Mouse (Mus musculus) heart, embryonic 15.5 days (tissue): ENCODE measurements around the gene Hs3st1. TPM values are rescaled to one million over a fixed set of nuclear protein-coding genes. Genes with fewer than 3 reads are reported as not detected.

Experiments used
- ATAC-seq: fragments of 200-750 bp; cut with Nextera tagmentation; replicated peaks from 2 replicates; pipeline ENCODE4 v1.8.0; 2017; ENCODE audit warnings: low read depth, moderate TSS enrichment; ENCODE audit not compliant: insufficient number of reproducible peaks, insufficient read depth, low FRiP score
- H3K27ac ChIP-seq: fragments of 300-500 bp; sonication (generic); 2 replicates; pipeline ENCODE4 v1.5.1; 2015; ENCODE audit warnings: mild to moderate bottlenecking, inconsistent platforms
- H3K27me3 ChIP-seq: fragments of 300-500 bp; sonication (generic); 2 replicates; pipeline ENCODE4 v1.6.1; 2015; ENCODE audit warnings: inconsistent platforms
- H3K36me3 ChIP-seq: fragments of 300-500 bp; sonication (generic); 2 replicates; pipeline ENCODE4 v1.6.1; 2015; ENCODE audit warnings: mild to moderate bottlenecking, inconsistent platforms
- H3K4me1 ChIP-seq: fragments of 300-500 bp; sonication (generic); replicated peaks from 2 replicates; pipeline ENCODE4 v1.6.1; 2015; ENCODE audit warnings: inconsistent platforms
- H3K4me2 ChIP-seq: fragments of 300-500 bp; sonication (generic); 2 replicates; pipeline ENCODE4 v1.6.1; 2015; ENCODE audit warnings: inconsistent platforms, mild to moderate bottlenecking, moderate library complexity
- H3K4me3 ChIP-seq: fragments of 300-500 bp; sonication (generic); 2 replicates; pipeline ENCODE4 v1.5.1; 2015; ENCODE audit warnings: mild to moderate bottlenecking, inconsistent platforms
- H3K9ac ChIP-seq: fragments of 300-500 bp; sonication (generic); 2 replicates; pipeline ENCODE4 v1.6.1; 2015; ENCODE audit warnings: mild to moderate bottlenecking, inconsistent platforms
- H3K9me3 ChIP-seq: fragments of 300-500 bp; sonication (generic); replicated peaks from 2 replicates; pipeline ENCODE4 v1.6.1; 2016; ENCODE audit warnings: inconsistent platforms
- WGBS: fragments of 180-500 bp; shearing (Covaris S2); methylation state at CpG from one replicate; pipeline ENCODE4 v1.1.7; 2015; ENCODE audit warnings: mixed read lengths; 5-methylcytosine and 5-hydroxymethylcytosine counted together
- polyA plus RNA-seq: library from polyadenylated mRNA; unstranded; fragments of >200 nt; fragmentation: Nextera tagmentation; extraction: Ambion mirVana; gene quantifications from 2 replicates; pipeline ENCODE4 v1.2.1, GENCODE M21; 2015

The Hs3st1 gene
- polyA plus RNA-seq, 1 experiment from 2014 or later, result 5.9 TPM

GRCm38 (mm10) chr5:39733013-39733749 is 22.1 kb downstream of the Hs3st1 start:
- H3K4me3 ChIP-seq, result no peak overlapping the region
- no peak overlapping the region for H3K4me2 ChIP-seq
- H3K27ac ChIP-seq, result no peak overlapping the region
- no peak for ATAC-seq
- no peaks in the 10 kb centered on the region for H3K27me3 ChIP-seq
- H3K9ac ChIP-seq, result no peak overlapping the region
- H3K9me3 ChIP-seq, result no peaks in the 10 kb centered on the region
- 17% methylated on average over 5 of the region's 5 CpGs for WGBS
- H3K36me3 ChIP-seq, result no peaks in the 10 kb centered on the region
- no peaks in the 10 kb centered on the region for H3K4me1 ChIP-seq

- no peaks in the 10 kb centered on the region for H3K4me1 ChIP-seq
- H3K36me3 ChIP-seq, result no peaks in the 10 kb centered on the region
- no peak for ATAC-seq
- H3K27ac ChIP-seq, result no peak overlapping the region
- H3K9ac ChIP-seq, result no peak overlapping the region
- no peaks in the 10 kb centered on the region for H3K9me3 ChIP-seq
- no peak overlapping the region for H3K4me3 ChIP-seq
- 65% methylated on average over 13 of the region's 13 CpGs for WGBS
- no peak overlapping the region for H3K4me2 ChIP-seq
- no peaks in the 10 kb centered on the region for H3K27me3 ChIP-seq
These were observed 39.4 kb downstream of the Hs3st1 start for GRCm38 (mm10) chr5:39715694-39716550.

- Histone ChIP-seq H3K36me3 (no peaks in the 10 kb centered on the region), H3K27me3 (no peaks in the 10 kb centered on the region), H3K4me2 (no peak overlapping the region), H3K4me3 (no peak overlapping the region), H3K9me3 (no peaks in the 10 kb centered on the region), H3K9ac (no peak overlapping the region), H3K27ac (no peak overlapping the region), H3K4me1 (no peaks in the 10 kb centered on the region)
- no peak for ATAC-seq
- WGBS, result 69% methylated on average over 5 of the region's 5 CpGs
These were observed 40.1 kb downstream of the Hs3st1 start for GRCm38 (mm10) chr5:39715193-39715592.

GRCm38 (mm10) chr5:39705539-39705938 is 49.7 kb downstream of the Hs3st1 start:
- H3K4me2 ChIP-seq, result no peak overlapping the region
- no peak overlapping the region for H3K9ac ChIP-seq
- no peaks in the 10 kb centered on the region for H3K27me3 ChIP-seq
- 75% methylated on average over 3 of the region's 3 CpGs for WGBS
- H3K27ac ChIP-seq, result no peak overlapping the region
- ATAC-seq, result no peak
- H3K36me3 ChIP-seq, result no peaks in the 10 kb centered on the region
- H3K4me3 ChIP-seq, result no peak overlapping the region
- H3K4me1 ChIP-seq, result no peaks in the 10 kb centered on the region
- no peaks in the 10 kb centered on the region for H3K9me3 ChIP-seq

- no peak overlapping the region for H3K4me2 ChIP-seq
- no peak overlapping the region for H3K4me3 ChIP-seq
- H3K4me1 ChIP-seq, result no peaks in the 10 kb centered on the region
- H3K27me3 ChIP-seq, result no peaks in the 10 kb centered on the region
- ATAC-seq, result no peak
- 86% methylated on average over 4 of the region's 4 CpGs for WGBS
- no peaks in the 10 kb centered on the region for H3K9me3 ChIP-seq
- no peak overlapping the region for H3K9ac ChIP-seq
- H3K36me3 ChIP-seq, result no peaks in the 10 kb centered on the region
- H3K27ac ChIP-seq, result no peak overlapping the region
These were observed 94.4 kb downstream of the Hs3st1 start for GRCm38 (mm10) chr5:39660826-39661225.

- 53% methylated on average over 2 of the region's 2 CpGs for WGBS
- H3K9ac ChIP-seq, result no peak overlapping the region
- no peak for ATAC-seq
These were observed 95.9 kb downstream of the Hs3st1 start for GRCm38 (mm10) chr5:39659417-39659816.

GRCm38 (mm10) chr5:39644827-39645380 is 110.4 kb downstream of the Hs3st1 start:
- H3K4me3 ChIP-seq, result peak overlapping the region; percentile 80
- H3K4me1 ChIP-seq, result peaks cover 22% of the 10 kb centered on the region
- no peak overlapping the region for H3K27ac ChIP-seq
- no peaks in the 10 kb centered on the region for H3K9me3 ChIP-seq
- no peaks in the 10 kb centered on the region for H3K36me3 ChIP-seq
- H3K4me2 ChIP-seq, result peak overlapping the region; percentile 100
- H3K9ac ChIP-seq, result peak overlapping the region; percentile 54
- ATAC-seq, result peak; percentile 37
- peaks cover 37% of the 10 kb centered on the region for H3K27me3 ChIP-seq
- 1% methylated on average over 28 of the region's 28 CpGs for WGBS

More at GRCm38 (mm10) chr5:39659417-39659816, 95.9 kb downstream of the Hs3st1 start:
- Histone ChIP-seq H3K4me3 (no peak overlapping the region), H3K4me2 (no peak overlapping the region), H3K36me3 (no peaks in the 10 kb centered on the region), H3K27ac (no peak overlapping the region), H3K4me1 (no peaks in the 10 kb centered on the region), H3K9me3 (no peaks in the 10 kb centered on the region), H3K27me3 (no peaks in the 10 kb centered on the region)

- Histone ChIP-seq H3K27me3 (peaks cover 37% of the 10 kb centered on the region), H3K4me1 (peaks cover 22% of the 10 kb centered on the region), H3K9ac (peak overlapping the region; percentile 59), H3K36me3 (no peaks in the 10 kb centered on the region), H3K9me3 (no peaks in the 10 kb centered on the region), H3K4me3 (peak overlapping the region; percentile 80), H3K4me2 (peak overlapping the region; percentile 100), H3K27ac (no peak overlapping the region)
- peak; percentile 95 for ATAC-seq
- WGBS, result under 1% methylated on average over 56 of the region's 56 CpGs
These were observed 111.1 kb downstream of the Hs3st1 start for GRCm38 (mm10) chr5:39643924-39644826.

- H3K36me3 ChIP-seq, result no peaks in the 10 kb centered on the region
- H3K4me2 ChIP-seq, result peak overlapping the region; percentile 100
- peaks cover 37% of the 10 kb centered on the region for H3K27me3 ChIP-seq
- peak overlapping the region; percentile 80 for H3K4me3 ChIP-seq
- no peak overlapping the region for H3K27ac ChIP-seq
- no peak for ATAC-seq
- WGBS, result 3% methylated on average over 22 of the region's 22 CpGs
- H3K4me1 ChIP-seq, result peaks cover 22% of the 10 kb centered on the region
- peak overlapping the region; percentile 59 for H3K9ac ChIP-seq
- H3K9me3 ChIP-seq, result no peaks in the 10 kb centered on the region
These were observed 111.9 kb downstream of the Hs3st1 start for GRCm38 (mm10) chr5:39643260-39643923.

GRCm38 (mm10) chr5:39642222-39642770 is 113.0 kb downstream of the Hs3st1 start:
- WGBS, result 78% methylated on average over 6 of the region's 6 CpGs
- H3K9me3 ChIP-seq, result no peaks in the 10 kb centered on the region
- H3K36me3 ChIP-seq, result no peaks in the 10 kb centered on the region
- H3K27me3 ChIP-seq, result peaks cover 37% of the 10 kb centered on the region
- no peak overlapping the region for H3K27ac ChIP-seq
- no peak for ATAC-seq
- H3K4me3 ChIP-seq, result no peak overlapping the region
- H3K9ac ChIP-seq, result no peak overlapping the region
- H3K4me2 ChIP-seq, result peak overlapping the region; percentile 100; the same call in 1 of the 2 replicates
- H3K4me1 ChIP-seq, result peaks cover 29% of the 10 kb centered on the region
